Mouse (Mus musculus) brain, embryonic 14.5 days (tissue): ENCODE results near the gene Taf13.

Source experiments
- CTCF ChIP-seq: fragments of 200-500 bp; IDR thresholded peaks from 2 replicates; pipeline ENCODE4 v1.5.1; 2012; ENCODE audit warnings: inconsistent platforms, mild to moderate bottlenecking, moderate library complexity, borderline replicate concordance; ENCODE audit not compliant: insufficient read depth, insufficient read length; ENCODE audit errors: extremely low read depth
- POLR2A ChIP-seq: fragments of 200-500 bp; IDR thresholded peaks from 2 replicates; pipeline ENCODE4 v1.6.1; 2012; ENCODE audit warnings: mild to moderate bottlenecking, inconsistent platforms, borderline replicate concordance; ENCODE audit not compliant: poor library complexity, insufficient read depth, insufficient read length, severe bottlenecking; ENCODE audit errors: extremely low read depth

DNA sequence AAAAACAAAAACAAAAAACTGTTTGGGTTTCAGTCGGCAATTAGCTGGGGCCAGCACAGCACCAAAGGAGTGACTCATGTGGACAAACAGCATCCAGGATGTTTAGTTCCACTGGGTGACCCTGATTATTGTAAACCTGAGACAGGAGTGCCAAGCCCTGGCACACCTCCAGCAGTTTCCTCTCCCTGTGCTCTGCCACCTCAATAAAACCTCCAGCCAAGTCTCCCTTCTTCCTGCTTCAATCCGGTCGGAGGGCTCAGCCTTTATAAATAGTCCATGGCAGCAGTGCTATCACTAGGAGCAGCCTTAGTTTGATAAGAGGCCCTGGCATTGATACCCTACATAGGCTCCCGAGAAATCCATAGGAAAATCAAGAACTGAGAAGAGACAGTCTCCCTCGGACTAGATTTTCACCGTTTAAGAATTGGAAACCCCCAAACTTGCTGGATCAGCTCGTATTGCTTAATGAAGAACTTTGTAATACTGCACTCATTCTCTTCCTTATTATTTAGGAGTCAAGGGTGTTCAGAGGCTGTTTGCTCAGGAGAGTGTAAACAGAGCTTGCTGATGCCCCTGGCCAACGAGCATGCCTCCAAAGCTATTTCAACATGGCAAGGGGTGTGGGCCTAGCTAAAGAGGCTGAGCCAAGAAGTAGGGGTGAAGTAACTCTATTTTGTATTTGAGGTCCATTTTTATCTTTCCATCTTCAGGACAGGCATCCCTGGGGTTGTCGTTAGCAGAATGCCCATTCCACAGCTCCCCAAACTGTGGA lies 38.2 kb upstream of the Taf13 start:
- TF ChIP-seq POLR2A (no peak), CTCF (no peak)
